8 mouse cellular contexts compared by ENCODE assay signal in the genomic region with DNA sequence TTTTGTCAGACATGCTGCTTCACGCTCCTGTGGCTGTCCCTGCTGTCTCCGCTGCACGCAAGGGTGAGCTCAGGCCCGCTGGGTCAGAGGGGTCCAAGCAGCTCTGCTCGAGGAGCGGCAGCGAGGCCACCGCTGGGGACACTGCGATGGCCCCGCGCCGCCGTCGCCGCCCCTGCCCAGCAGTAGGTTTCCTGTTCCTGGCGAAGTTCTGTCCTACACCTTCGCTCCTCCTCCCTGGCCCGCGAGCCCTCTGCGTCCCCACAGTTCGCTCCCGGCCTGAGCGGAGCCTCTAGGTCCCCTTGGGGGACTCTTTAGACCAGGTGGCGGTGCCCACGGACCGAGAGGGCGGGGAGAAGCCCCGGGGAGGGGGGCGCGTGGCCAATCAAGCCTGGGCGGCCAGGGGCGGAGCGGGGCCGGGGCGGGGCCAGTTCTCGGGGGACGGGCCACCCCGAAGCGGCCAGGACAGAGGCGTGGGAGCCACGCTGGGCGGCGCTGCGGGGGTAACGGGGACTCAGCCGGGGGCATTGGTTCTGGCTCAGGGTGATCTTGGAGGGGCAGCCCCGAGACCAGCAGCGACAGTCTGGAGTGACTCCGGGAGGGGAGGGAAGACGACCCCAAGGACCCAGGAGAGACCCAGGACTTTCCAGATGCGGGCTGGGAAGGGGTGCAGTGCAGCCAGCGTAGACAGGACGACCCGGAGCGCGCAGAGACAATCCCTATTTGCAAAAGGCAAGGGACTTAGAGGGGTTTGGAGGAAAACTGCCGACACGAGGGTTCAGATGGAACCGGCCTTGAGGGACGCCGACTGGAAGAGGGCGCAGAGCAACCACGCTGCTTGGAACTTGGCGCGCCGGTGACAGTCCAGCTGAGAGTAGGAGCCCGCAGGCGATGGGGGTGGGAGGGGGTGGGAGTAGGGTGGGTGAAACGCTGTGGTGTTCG. TPM values are rescaled to one million over a fixed set of nuclear protein-coding genes. Genes with fewer than 3 reads are reported as not detected.
DNase-seq lines count a peak whose midpoint lies in the region; ATAC-seq and TF ChIP-seq lines count a peak whose summit lies in the region.

TSS of gene Itpr2 (minus strand) at position 358 of the 939 bp plus-strand sequence.

- H3K36me3 ChIP-seq in C2C12 (ENCODE audit: control insufficient read depth, insufficient read depth) (no peaks in the 10 kb centered on the region), myocyte (ENCODE audit: control insufficient read depth, insufficient read depth) (no peaks in the 10 kb centered on the region)
- no peaks in the 10 kb centered on the region for H3K36me3 ChIP-seq in heart, embryonic 10.5 days
- H3K36me3 ChIP-seq in kidney, embryonic 15.5 days, result no peaks in the 10 kb centered on the region
- H3K36me3 ChIP-seq in liver, embryonic 11.5 days (ENCODE audit: control insufficient read depth, insufficient read depth, low read length), result no peaks in the 10 kb centered on the region
- H3K36me3 ChIP-seq in splenic B cell, adult 2 months (ENCODE audit: control insufficient read depth, insufficient read depth, low read length, poor library complexity, severe bottlenecking), result no peaks in the 10 kb centered on the region

- H3K4me3 ChIP-seq in C2C12 (ENCODE audit: insufficient read depth, poor library complexity, severe bottlenecking) (peak within 1 kb of the TSS; percentile 57), myocyte (peak within 1 kb of the TSS; percentile 70)
- H3K4me3 ChIP-seq in heart, embryonic 10.5 days, result peak within 1 kb of the TSS; percentile 81
- H3K4me3 ChIP-seq in kidney, embryonic 15.5 days (replicated peaks), result peak within 1 kb of the TSS; percentile 82
- peak within 1 kb of the TSS; percentile 72 for H3K4me3 ChIP-seq in liver, embryonic 11.5 days (ENCODE audit: low read depth, low read length)

- peak within 1 kb of the TSS; percentile 90 for H3ac ChIP-seq in C2C12 (ENCODE audit: control insufficient read depth, insufficient read length, low read depth)
- peak within 1 kb of the TSS; percentile 2 for H3ac ChIP-seq in myocyte (ENCODE audit: control insufficient read depth, insufficient read length)

- peak; percentile 40; the same call in 1 of the 2 replicates for ATAC-seq in erythroblast, adult 5-6 weeks (replicated peaks; ENCODE audit: low FRiP score, poor library complexity, severe bottlenecking)
- ATAC-seq in kidney, embryonic 15.5 days (replicated peaks; ENCODE audit: low FRiP score), result peak; percentile 97
- peak; percentile 93 for ATAC-seq in liver, embryonic 11.5 days (replicated peaks; ENCODE audit: low FRiP score)

- peaks cover 39% of the 10 kb centered on the region for H3K4me1 ChIP-seq in heart, embryonic 10.5 days
- H3K4me1 ChIP-seq in kidney, embryonic 15.5 days, result peaks cover 17% of the 10 kb centered on the region
- H3K4me1 ChIP-seq in liver, embryonic 11.5 days (replicated peaks; ENCODE audit: control insufficient read depth, insufficient read depth, low read length), result peaks cover 5% of the 10 kb centered on the region; the same call in 1 of the 2 replicates

- peaks cover 3% of the 10 kb centered on the region for H3K79me3 ChIP-seq in C2C12 (ENCODE audit: low read depth)

- peak within 1 kb of the TSS; percentile 89 for H3K27ac ChIP-seq in heart, embryonic 10.5 days
- H3K27ac ChIP-seq in kidney, embryonic 15.5 days, result peak within 1 kb of the TSS; percentile 79
- H3K27ac ChIP-seq in liver, embryonic 11.5 days (ENCODE audit: low read depth, low read length), result peak within 1 kb of the TSS; percentile 41; the same call in 1 of the 2 replicates

- H3K9me3 ChIP-seq in heart, embryonic 10.5 days, result no peaks in the 10 kb centered on the region
- H3K9me3 ChIP-seq in kidney, embryonic 15.5 days (replicated peaks), result no peaks in the 10 kb centered on the region
- no peaks in the 10 kb centered on the region for H3K9me3 ChIP-seq in liver, embryonic 11.5 days (ENCODE audit: control insufficient read depth, low read length)

- H3K27me3 ChIP-seq in C2C12 (ENCODE audit: control insufficient read depth, insufficient read depth, insufficient read length), result no peaks in the 10 kb centered on the region
- H3K27me3 ChIP-seq in heart, embryonic 10.5 days (ENCODE audit: insufficient read depth, poor library complexity, severe bottlenecking), result peaks cover 10% of the 10 kb centered on the region; the same call in 1 of the 2 replicates
- H3K27me3 ChIP-seq in kidney, embryonic 15.5 days, result peaks cover 12% of the 10 kb centered on the region; the same call in 1 of the 2 replicates
- H3K27me3 ChIP-seq in liver, embryonic 11.5 days (replicated peaks; ENCODE audit: control insufficient read depth, insufficient read depth, low read length), result peaks cover 18% of the 10 kb centered on the region
- H3K27me3 ChIP-seq in myocyte (ENCODE audit: control insufficient read depth, insufficient read depth, insufficient read length), result no peaks in the 10 kb centered on the region
- H3K27me3 ChIP-seq in splenic B cell, adult 2 months (ENCODE audit: control insufficient read depth, insufficient read depth, low read length, poor library complexity, severe bottlenecking), result no peaks in the 10 kb centered on the region

- under 1% methylated on average over 70 of the region's 70 CpGs for WGBS in heart, embryonic 10.5 days
- 1% methylated on average over 67 of the region's 70 CpGs for WGBS in kidney, embryonic 15.5 days
- under 1% methylated on average over 69 of the region's 70 CpGs for WGBS in liver, embryonic 11.5 days

- TF ChIP-seq CTCF in C2C12 (IDR thresholded peaks at IDR 0.05; ENCODE audit: control insufficient read depth, insufficient read depth, insufficient read length), result peak; percentile 26

- peak within 1 kb of the TSS; percentile 62 for H3K9ac ChIP-seq in kidney, embryonic 15.5 days
- peak within 1 kb of the TSS; percentile 64 for H3K9ac ChIP-seq in liver, embryonic 11.5 days (ENCODE audit: low read depth, low read length)

- peak within 1 kb of the TSS; percentile 98 for H3K4me2 ChIP-seq in kidney, embryonic 15.5 days
- peak within 1 kb of the TSS; percentile 99 for H3K4me2 ChIP-seq in liver, embryonic 11.5 days
- peak within 1 kb of the TSS; percentile 81 for H3K4me2 ChIP-seq in myocyte (ENCODE audit: low read depth)

- peak; percentile 66 for TF ChIP-seq POLR2A in myocyte (IDR thresholded peaks at IDR 0.05; ENCODE audit: insufficient read length, low read depth)

- peak; percentile 61 for DNase-seq in brain, adult 2 months (ENCODE audit: low read depth, low spot score)
- DNase-seq in heart, embryonic 10.5 days (ENCODE audit: low spot score), result peak; percentile 93
- peak; percentile 86 for DNase-seq in liver, embryonic 11.5 days (ENCODE audit: low spot score)
- peak; percentile 83 for DNase-seq in splenic B cell, adult 2 months (ENCODE audit: low read depth, low spot score)

- H3K79me2 ChIP-seq in C2C12 (ENCODE audit: control insufficient read depth, insufficient read depth), result peaks cover 9% of the 10 kb centered on the region
- H3K79me2 ChIP-seq in myocyte (ENCODE audit: control insufficient read depth, insufficient read depth), result peaks cover 5% of the 10 kb centered on the region

TF ChIP-seq in C2C12, 6 proteins besides CTCF, POLR2A, EP300 and RAD21:
- TF ChIP-seq MAX (IDR thresholded peaks at IDR 0.05) (no peak), MYOG (IDR thresholded peaks at IDR 0.05; ENCODE audit: control insufficient read depth, extremely low read depth, insufficient read length) (no peak), CEBPB (IDR thresholded peaks at IDR 0.05; ENCODE audit: low read depth) (no peak), MYOD1 (IDR thresholded peaks at IDR 0.05; ENCODE audit: control insufficient read depth, insufficient read length, low read depth) (no peak)

TF ChIP-seq in myocyte, 11 proteins besides CTCF, POLR2A, EP300 and RAD21:
- TF ChIP-seq REST (IDR thresholded peaks at IDR 0.05; ENCODE audit: insufficient read depth, insufficient read length) (no peak), CEBPB (IDR thresholded peaks at IDR 0.05; ENCODE audit: insufficient read depth, poor library complexity, severe bottlenecking) (no peak), POLR2AphosphoS2 (IDR thresholded peaks at IDR 0.05; ENCODE audit: insufficient read length, low read depth) (peak; percentile 48), MYOG (IDR thresholded peaks at IDR 0.05; ENCODE audit: control insufficient read depth in 1 of 3, insufficient read depth in 1 of 3, insufficient read length in 2 of 3, low read depth in 2 of 3) (peak in 1 of 3 experiments; percentile 10)

RNA-seq across cellular contexts. Expression of gene Itpr2, which starts in this region (rescaled TPM):
- polyA plus RNA-seq in C2C12 (2012; fragmentation: generic; extraction: Trizol) (2.6 TPM), myocyte (2012; fragmentation: generic; extraction: Trizol) (4.7 TPM)
- total RNA-seq in erythroblast, adult 5-6 weeks (2015; ENCODE audit: low replicate concordance), result 1.9 and 8.6 TPM in 2 replicates
- 8.1 and 8.4 TPM in 2 replicates for total RNA-seq in erythroblast, adult 5-6 weeks (2017; ENCODE audit: low replicate concordance)
- 19.4 and 22.1 TPM in 2 replicates for polyA plus RNA-seq in heart, embryonic 10.5 days (2016; fragmentation: Nextera tagmentation; extraction: Ambion mirVana)
- 11.6 and 15.0 TPM in 2 replicates for polyA plus RNA-seq in kidney, embryonic 15.5 days (2015; fragmentation: Nextera tagmentation; extraction: Ambion mirVana)
- polyA plus RNA-seq in liver, embryonic 11.5 days (2014; fragmentation: Nextera tagmentation; extraction: Ambion mirVana), result 4.0 and 5.3 TPM in 2 replicates

Comparison
In these comparisons a context has a peak if more than half of its experiments do, and no peak if none do; other contexts are left out.
1. Peak in every context shown above with its lines: DNase-seq, ATAC-seq, H3K4me3 ChIP-seq and H3K27ac ChIP-seq.
2. ATAC-seq: peak in every context shown above with its lines; median percentile 97 in kidney, embryonic 15.5 days; 93 in liver, embryonic 11.5 days; 40 in erythroblast, adult 5-6 weeks.